23 mouse cellular contexts compared by ENCODE assay signal in genomic region chr6:8753723-8754036, GRCm38 (mm10). TPM values are rescaled to one million over a fixed set of nuclear protein-coding genes. Genes with fewer than 3 reads are reported as not detected.
"Had no signal": no experiment of that assay in that cellular context is flagged by ENCODE, and none has a peak within 500 bp of the region (broad histone marks: within the 10 kb centered on the region; RNA-seq: fewer than 3 reads in every experiment).

No protein-coding gene starts in this region.

- H3K36me3 ChIP-seq: kidney, embryonic 15.5 days; limb, embryonic 15.5 days; midbrain, embryonic 12.5 days had no signal

- H3K9me3 ChIP-seq: kidney, embryonic 15.5 days; limb, embryonic 12.5 days; limb, embryonic 15.5 days; midbrain, embryonic 12.5 days; neural tube, embryonic 13.5 days had no signal

- H3K27me3 ChIP-seq: kidney, embryonic 15.5 days; limb, embryonic 12.5 days; limb, embryonic 15.5 days; midbrain, embryonic 12.5 days; neural tube, embryonic 13.5 days had no signal

- H3K4me3 ChIP-seq: kidney, embryonic 15.5 days; left cerebral cortex, adult 2 months; limb, embryonic 12.5 days; limb, embryonic 15.5 days; midbrain, embryonic 12.5 days; myocyte; neural tube, embryonic 13.5 days had no signal

- DNase-seq: kidney, adult 11 months; kidney, adult 8-10 months; kidney, postnatal 10 days; layer of hippocampus, postnatal 36 days; liver, postnatal 0 days; retina, postnatal 1 day; right cerebral cortex, postnatal 25 days; spleen, adult 18-20 months; thymus, adult 18-20 months; thymus, postnatal 14 days; thymus, postnatal 4 days had no signal

- H3K9ac ChIP-seq: kidney, embryonic 15.5 days; limb, embryonic 12.5 days; limb, embryonic 15.5 days; liver, embryonic 14.5 days; liver, postnatal 0 days; midbrain, embryonic 12.5 days; neural tube, embryonic 13.5 days had no signal

- H3K27ac ChIP-seq: kidney, embryonic 15.5 days; left cerebral cortex, adult 2 months; limb, embryonic 12.5 days; limb, embryonic 15.5 days; liver, embryonic 14.5 days; macrophage; midbrain, embryonic 12.5 days; neural tube, embryonic 13.5 days had no signal

- H3K4me2 ChIP-seq: kidney, embryonic 15.5 days; limb, embryonic 12.5 days; limb, embryonic 15.5 days; liver, embryonic 11.5 days; midbrain, embryonic 12.5 days; neural tube, embryonic 13.5 days had no signal

- ATAC-seq: midbrain, embryonic 16.5 days had no signal

- H3K4me1 ChIP-seq: kidney, embryonic 15.5 days; limb, embryonic 12.5 days; limb, embryonic 15.5 days; midbrain, embryonic 12.5 days; neural tube, embryonic 13.5 days had no signal

RNA-seq across cellular contexts. Expression of gene Ica1, which starts 24.6 kb away (rescaled TPM):
- total RNA-seq: neutrophil, adult 5-6 weeks had no signal
